Mouse (Mus musculus): Measurements from ENCODE around the gene Mrpl22. TPM values are rescaled to one million over a fixed set of nuclear protein-coding genes. Genes with fewer than 3 reads are reported as not detected.

Mrpl22 gene
- polyA plus RNA-seq, 1 experiment from 2014 or later: 81.7 TPM

- DNase-seq (ENCODE audit: low spot score) (no peak), ATAC-seq (no peak)
- TF ChIP-seq CTCF (IDR thresholded peaks at IDR 0.05) (no peak), EP300 (IDR thresholded peaks at IDR 0.05) (no peak)
- WGBS: 86% methylated on average over 9 of the region's 9 CpGs
- no peak overlapping the region for H3K9ac ChIP-seq (replicated peaks; ENCODE audit: low read depth)
- H3K27ac ChIP-seq (ENCODE audit: low read length): no peak overlapping the region
- H3K9me3 ChIP-seq (ENCODE audit: low read length): no peaks in the 10 kb centered on the region
- H3K4me1 ChIP-seq (ENCODE audit: insufficient read depth, low read depth, low read length): no peaks in the 10 kb centered on the region
- no peak overlapping the region for H3K4me3 ChIP-seq (ENCODE audit: low read depth, low read length)
- H3K27me3 ChIP-seq (replicated peaks; ENCODE audit: insufficient read depth, low read length): no peaks in the 10 kb centered on the region
- peaks cover 17% of the 10 kb centered on the region; the same call in 1 of the 2 replicates for H3K36me3 ChIP-seq (ENCODE audit: insufficient read depth, low read length)
- H3K4me2 ChIP-seq (replicated peaks; ENCODE audit: low read depth, low read length): no peak overlapping the region
Observed at GRCm38 (mm10) chr11:58143704-58144426, 27.6 kb upstream of the Mrpl22 start.

DNA sequence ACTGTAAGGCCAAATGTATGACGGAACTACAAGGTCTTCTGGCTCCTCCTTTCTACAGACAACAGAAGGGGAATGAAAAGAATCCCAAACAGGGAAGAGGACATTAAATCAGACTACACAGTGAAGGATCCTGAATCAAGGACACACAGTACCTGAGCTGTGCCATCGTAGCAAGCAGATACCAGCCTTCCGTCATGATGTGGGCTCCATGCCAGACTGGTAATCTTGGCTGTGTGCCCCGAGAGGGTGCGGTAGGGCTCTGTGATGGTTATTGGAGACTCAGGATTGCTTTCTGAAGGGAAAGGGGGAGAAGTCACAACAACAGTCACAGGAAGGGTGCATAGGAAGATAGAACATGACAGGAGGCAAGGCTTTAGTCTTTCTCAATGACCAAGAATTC lies 25.2 kb upstream of the Mrpl22 start:
- H3K27me3 ChIP-seq (replicated peaks; ENCODE audit: insufficient read depth, low read length): no peaks in the 10 kb centered on the region
- H3K4me3 ChIP-seq (ENCODE audit: low read depth, low read length): no peak overlapping the region
- no peak overlapping the region for H3K27ac ChIP-seq (ENCODE audit: low read length)

DNA sequence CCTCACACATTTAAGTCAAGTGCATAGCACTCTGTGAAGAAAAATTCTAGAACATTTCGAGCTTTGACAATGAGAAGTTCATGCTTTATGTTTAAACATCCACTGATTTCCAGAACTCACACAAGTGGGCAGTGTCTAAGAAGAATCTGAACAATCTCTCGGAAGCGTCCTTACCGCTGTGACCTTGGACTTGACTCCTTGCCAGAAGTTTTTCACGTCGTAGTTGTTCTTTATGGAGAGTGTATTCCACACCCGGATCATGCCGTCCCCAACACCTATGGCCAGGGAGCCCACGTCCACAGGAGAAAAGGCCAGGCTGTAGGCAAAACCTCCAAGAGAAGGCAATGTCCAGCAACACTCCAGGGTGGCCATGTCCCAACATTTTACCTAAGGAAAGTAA lies 16.0 kb upstream of the Mrpl22 start:
- Histone ChIP-seq H3K4me1 (ENCODE audit: insufficient read depth, low read depth, low read length) (no peaks in the 10 kb centered on the region), H3K27me3 (replicated peaks; ENCODE audit: insufficient read depth, low read length) (no peaks in the 10 kb centered on the region), H3K36me3 (ENCODE audit: insufficient read depth, low read length) (peaks cover 18% of the 10 kb centered on the region), H3K9ac (replicated peaks; ENCODE audit: low read depth) (no peak overlapping the region), H3K27ac (ENCODE audit: low read length) (no peak overlapping the region), H3K4me2 (replicated peaks; ENCODE audit: low read depth, low read length) (no peak overlapping the region), H3K4me3 (ENCODE audit: low read depth, low read length) (no peak overlapping the region), H3K9me3 (ENCODE audit: low read length) (no peaks in the 10 kb centered on the region)
- DNase-seq (ENCODE audit: low spot score): no peak
- TF ChIP-seq EP300 (IDR thresholded peaks at IDR 0.05) (no peak), CTCF (IDR thresholded peaks at IDR 0.05) (no peak)
- WGBS: 78% methylated on average over 9 of the region's 9 CpGs
- peak; percentile 52 for ATAC-seq

More for the DNA sequence above, 25.2 kb upstream of the Mrpl22 start:
- Histone ChIP-seq H3K36me3 (ENCODE audit: insufficient read depth, low read length) (peaks cover 15% of the 10 kb centered on the region), H3K4me1 (ENCODE audit: insufficient read depth, low read depth, low read length) (no peaks in the 10 kb centered on the region), H3K4me2 (replicated peaks; ENCODE audit: low read depth, low read length) (no peak overlapping the region), H3K9me3 (ENCODE audit: low read length) (no peaks in the 10 kb centered on the region), H3K9ac (replicated peaks; ENCODE audit: low read depth) (no peak overlapping the region)
- ATAC-seq (no peak), DNase-seq (ENCODE audit: low spot score) (no peak)
- WGBS: 63% methylated on average over 5 of the region's 5 CpGs
- TF ChIP-seq CTCF (IDR thresholded peaks at IDR 0.05): no peak
- no peak for TF ChIP-seq EP300 (IDR thresholded peaks at IDR 0.05)

- H3K36me3 ChIP-seq (ENCODE audit: insufficient read depth, low read length): peaks cover 18% of the 10 kb centered on the region
Observed at GRCm38 (mm10) chr11:58156871-58157270, 14.6 kb upstream of the Mrpl22 start.

DNA sequence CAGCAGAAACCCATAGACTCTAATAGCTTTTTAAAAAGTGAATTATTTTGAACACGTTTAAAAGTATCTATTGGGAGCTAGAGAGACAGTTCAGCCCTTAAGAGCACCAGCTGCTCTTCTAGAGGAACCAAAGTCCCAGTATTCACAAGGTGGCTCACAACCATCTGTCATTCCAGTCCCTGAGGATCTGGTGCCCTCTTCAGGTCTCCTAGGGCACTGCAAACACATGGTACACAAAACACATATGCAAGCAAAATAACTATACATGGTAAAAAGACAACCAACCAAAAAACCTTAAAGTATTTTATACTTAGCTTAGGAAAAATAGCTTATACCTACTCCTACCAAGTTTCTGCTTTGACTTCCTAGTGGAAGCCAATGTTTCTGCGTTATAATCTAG lies 6.4 kb upstream of the Mrpl22 start:
- H3K27ac ChIP-seq (ENCODE audit: low read length): no peak overlapping the region
- peaks cover 13% of the 10 kb centered on the region; the same call in 1 of the 2 replicates for H3K36me3 ChIP-seq (ENCODE audit: insufficient read depth, low read length)
- TF ChIP-seq EP300 (IDR thresholded peaks at IDR 0.05): no peak
- peak; percentile 45 for TF ChIP-seq CTCF (IDR thresholded peaks at IDR 0.05)
- H3K4me2 ChIP-seq (replicated peaks; ENCODE audit: low read depth, low read length): no peak overlapping the region
- 94% methylated on average over 2 of the region's 2 CpGs for WGBS
- H3K9me3 ChIP-seq (ENCODE audit: low read length): no peaks in the 10 kb centered on the region
- no peaks in the 10 kb centered on the region for H3K27me3 ChIP-seq (replicated peaks; ENCODE audit: insufficient read depth, low read length)
- DNase-seq (ENCODE audit: low spot score): no peak
- no peak overlapping the region for H3K4me3 ChIP-seq (ENCODE audit: low read depth, low read length)
- ATAC-seq: no peak
- H3K4me1 ChIP-seq (ENCODE audit: insufficient read depth, low read depth, low read length): no peaks in the 10 kb centered on the region
- H3K9ac ChIP-seq (replicated peaks; ENCODE audit: low read depth): no peak overlapping the region

More at GRCm38 (mm10) chr11:58156871-58157270, 14.6 kb upstream of the Mrpl22 start:
- Histone ChIP-seq H3K9ac (replicated peaks; ENCODE audit: low read depth) (no peak overlapping the region), H3K4me3 (ENCODE audit: low read depth, low read length) (no peak overlapping the region), H3K9me3 (ENCODE audit: low read length) (no peaks in the 10 kb centered on the region), H3K4me2 (replicated peaks; ENCODE audit: low read depth, low read length) (no peak overlapping the region), H3K4me1 (ENCODE audit: insufficient read depth, low read depth, low read length) (no peaks in the 10 kb centered on the region), H3K27me3 (replicated peaks; ENCODE audit: insufficient read depth, low read length) (no peaks in the 10 kb centered on the region), H3K27ac (ENCODE audit: low read length) (no peak overlapping the region)
- 76% methylated on average over 3 of the region's 3 CpGs for WGBS
- no peak for TF ChIP-seq EP300 (IDR thresholded peaks at IDR 0.05)
- TF ChIP-seq CTCF (IDR thresholded peaks at IDR 0.05): no peak
- no peak for DNase-seq (ENCODE audit: low spot score)
- no peak for ATAC-seq

- Histone ChIP-seq H3K27me3 (replicated peaks; ENCODE audit: insufficient read depth, low read length) (no peaks in the 10 kb centered on the region), H3K4me1 (ENCODE audit: insufficient read depth, low read depth, low read length) (no peaks in the 10 kb centered on the region), H3K9me3 (ENCODE audit: low read length) (no peaks in the 10 kb centered on the region), H3K4me2 (replicated peaks; ENCODE audit: low read depth, low read length) (peak overlapping the region; percentile 89), H3K36me3 (ENCODE audit: insufficient read depth, low read length) (no peaks in the 10 kb centered on the region; the same call in 1 of the 2 replicates), H3K27ac (ENCODE audit: low read length) (peak overlapping the region; percentile 81; the same call in 1 of the 2 replicates), H3K9ac (replicated peaks; ENCODE audit: low read depth) (peak overlapping the region; percentile 58), H3K4me3 (ENCODE audit: low read depth, low read length) (peak overlapping the region; percentile 86)
- 1% methylated on average over 8 of the region's 8 CpGs for WGBS
- ATAC-seq (no peak), DNase-seq (ENCODE audit: low spot score) (no peak)
- TF ChIP-seq CTCF (IDR thresholded peaks at IDR 0.05) (no peak), EP300 (IDR thresholded peaks at IDR 0.05) (no peak)
Observed at GRCm38 (mm10) chr11:58167822-58168166, 3.7 kb upstream of the Mrpl22 start.
